8 mouse cellular contexts compared by ENCODE assay signal in the genomic region with DNA sequence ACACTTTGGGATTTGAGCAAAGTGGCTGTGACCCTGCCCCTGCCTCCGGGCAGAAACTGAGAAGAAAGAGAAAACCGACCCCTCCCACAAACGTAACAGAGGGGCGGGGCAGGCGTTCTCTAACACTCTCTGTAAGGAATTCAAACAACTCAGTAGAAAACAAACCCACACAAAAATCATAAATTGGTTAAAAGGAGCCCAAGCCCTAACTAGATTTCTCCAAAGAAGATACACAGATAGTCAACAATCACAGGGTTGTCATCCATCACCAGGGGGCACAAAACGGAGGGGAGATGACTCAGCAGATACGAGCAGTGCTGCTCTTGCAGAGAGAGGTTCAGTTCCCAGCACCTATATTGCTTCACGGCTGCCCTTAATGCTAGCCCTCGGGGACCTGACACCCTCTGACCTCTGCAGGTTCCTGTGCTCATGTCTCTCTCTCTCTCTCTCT.
DNase-seq lines count a peak whose midpoint lies in the region; ATAC-seq and TF ChIP-seq lines count a peak whose summit lies in the region.

No protein-coding gene starts in this region.

- ATAC-seq in embryonic facial prominence, embryonic 13.5 days (ENCODE audit: insufficient number of reproducible peaks, insufficient read depth, low FRiP score, low TSS enrichment, low read depth), result no peak
- no peak for ATAC-seq in intestine, embryonic 15.5 days

- H3K9ac ChIP-seq in heart, adult 2 months (ENCODE audit: low read depth, low read length), result no peak overlapping the region
- peak overlapping the region; percentile 40 for H3K9ac ChIP-seq in embryonic facial prominence, embryonic 13.5 days
- H3K9ac ChIP-seq in intestine, embryonic 15.5 days, result no peak overlapping the region

- no peak overlapping the region for H3K27ac ChIP-seq in heart, adult 2 months
- no peak overlapping the region for H3K27ac ChIP-seq in embryonic facial prominence, embryonic 13.5 days
- no peak overlapping the region for H3K27ac ChIP-seq in intestine, embryonic 15.5 days

- H3K27me3 ChIP-seq in heart, adult 2 months (ENCODE audit: control insufficient read depth, insufficient read depth, low read length), result no peaks in the 10 kb centered on the region
- no peaks in the 10 kb centered on the region for H3K27me3 ChIP-seq in embryonic facial prominence, embryonic 13.5 days
- H3K27me3 ChIP-seq in intestine, embryonic 15.5 days (replicated peaks), result no peaks in the 10 kb centered on the region

- H3K4me2 ChIP-seq in embryonic facial prominence, embryonic 13.5 days, result peak overlapping the region; percentile 53
- H3K4me2 ChIP-seq in intestine, embryonic 15.5 days (replicated peaks), result peak overlapping the region; percentile 48

- TF ChIP-seq CTCF in heart, adult 2 months (IDR thresholded peaks at IDR 0.05), result no peak

- DNase-seq in heart, adult 2 months, result no peak
- no peak for DNase-seq in heart, adult 9 months (ENCODE audit: low spot score in 2 of 2)
- peak; percentile 71 for DNase-seq in lung, postnatal 36 days
- DNase-seq in thymus, postnatal 4 days, result peak; percentile 53
- DNase-seq in urinary bladder, adult 2 months (ENCODE audit: low spot score), result no peak
- no peak for DNase-seq in layer of hippocampus, adult 11-12 months (ENCODE audit: low spot score)

- peak overlapping the region; percentile 12 for H3K4me3 ChIP-seq in heart, adult 2 months
- H3K4me3 ChIP-seq in embryonic facial prominence, embryonic 13.5 days, result peak overlapping the region; percentile 33
- H3K4me3 ChIP-seq in intestine, embryonic 15.5 days (replicated peaks), result peak overlapping the region; percentile 19

- WGBS in heart, adult 2 months, result 39% methylated on average over 9 of the region's 9 CpGs
- WGBS in embryonic facial prominence, embryonic 13.5 days, result 3% methylated on average over 9 of the region's 9 CpGs
- WGBS in intestine, embryonic 15.5 days, result 1% methylated on average over 9 of the region's 9 CpGs

- TF ChIP-seq EP300 in heart, adult 2 months (IDR thresholded peaks at IDR 0.05; ENCODE audit: insufficient read depth, low read depth, low read length), result no peak

- H3K4me1 ChIP-seq in heart, adult 2 months (ENCODE audit: control insufficient read depth, insufficient read depth, low read length), result peaks cover 7% of the 10 kb centered on the region
- peaks cover 20% of the 10 kb centered on the region for H3K4me1 ChIP-seq in embryonic facial prominence, embryonic 13.5 days
- H3K4me1 ChIP-seq in intestine, embryonic 15.5 days (replicated peaks), result peaks cover 7% of the 10 kb centered on the region

- H3K79me2 ChIP-seq in heart, adult 2 months (replicated peaks; ENCODE audit: control insufficient read depth, insufficient read depth, low read length), result no peaks in the 10 kb centered on the region

- intact Hi-C loops in heart, adult 2 months (cut with DNase I), result no loop called here

- TF ChIP-seq POLR2A in heart, adult 2 months (IDR thresholded peaks at IDR 0.05; ENCODE audit: insufficient read depth, low read depth, low read length), result no peak

- H3K36me3 ChIP-seq in heart, adult 2 months (ENCODE audit: control insufficient read depth, insufficient read depth, low read length), result no peaks in the 10 kb centered on the region; the same call in 1 of the 2 replicates
- H3K36me3 ChIP-seq in embryonic facial prominence, embryonic 13.5 days, result no peaks in the 10 kb centered on the region
- H3K36me3 ChIP-seq in intestine, embryonic 15.5 days, result no peaks in the 10 kb centered on the region

- no peaks in the 10 kb centered on the region for H3K9me3 ChIP-seq in embryonic facial prominence, embryonic 13.5 days
- H3K9me3 ChIP-seq in intestine, embryonic 15.5 days, result no peaks in the 10 kb centered on the region

Comparison
In these comparisons a context has a peak if more than half of its experiments do, and no peak if none do; other contexts are left out.
1. DNase-seq: peak in lung, postnatal 36 days (single experiment) and thymus, postnatal 4 days (single experiment); none in heart, adult 2 months (0 of 2), heart, adult 9 months (0 of 2), urinary bladder, adult 2 months (single experiment) and layer of hippocampus, adult 11-12 months (single experiment).
2. Peak in every context shown above with its lines, with median percentiles within 50 percentile points of each other: H3K4me3 ChIP-seq.